Mouse (Mus musculus) gastrocnemius, postnatal 4 days (tissue): ENCODE measurements around the gene Gpa33. TPM values are rescaled to one million over a fixed set of nuclear protein-coding genes. Genes with fewer than 3 reads are reported as not detected.

Source experiments
- total RNA-seq, 2 experiments: library from RNA; stranded (reverse); gene quantifications; 2 replicates each; pipeline ENCODE4 v1.2.3; 2021

Gene Gpa33
- total RNA-seq, 2 experiments from 2014 or later: not detected

Other genes with a start within 250 kb of the Gpa33 start
- gene Pou2f1, start 127.6 kb upstream of the Gpa33 start, total RNA-seq: 10 to 100 TPM; 11.2 TPM
- 100 to 1,000 TPM; 115 to 133 TPM for gene Dusp27, start 2.3 kb upstream of the Gpa33 start, total RNA-seq
- gene Mael, start 108.5 kb downstream of the Gpa33 start, total RNA-seq: under 1 TPM in 1 of 2 experiments, not detected in 1; 0.29 TPM
- gene Ildr2, start 123.9 kb downstream of the Gpa33 start, total RNA-seq: 1 to 10 TPM; 5.1 to 5.8 TPM
- 10 to 100 TPM; 18.6 to 20.0 TPM for gene Tada1, start 248.9 kb downstream of the Gpa33 start, total RNA-seq